Mouse (Mus musculus) embryo, embryonic 11 days (tissue): ENCODE data around the gene Mepe.

ENCODE experiments used
- DNase-seq: peaks from one replicate; pipeline ENCODE4 v3.0.0-alpha.2; 2015

Gene Mepe

GRCm38 (mm10) chr5:104325029-104325428 is at the start of gene Mepe:
Gene Mepe (plus strand): TSS chr5:104325329.
- no peak for DNase-seq

GRCm38 (mm10) chr5:104294201-104294600 is 30.9 kb upstream of the Mepe start:
- peak; percentile 48 for DNase-seq

- DNase-seq, result no peak
These were observed 26.1 kb upstream of the Mepe start, which contains the start of gene Ibsp for GRCm38 (mm10) chr5:104298994-104299393. Gene Ibsp (plus strand): TSS chr5:104299171.

GRCm38 (mm10) chr5:104314073-104314472 is 11.1 kb upstream of the Mepe start:
- no peak for DNase-seq

GRCm38 (mm10) chr5:104326884-104327283 is 1.8 kb downstream of the Mepe start:
- DNase-seq, result no peak

GRCm38 (mm10) chr5:104327389-104327788 is 2.3 kb downstream of the Mepe start:
- no peak for DNase-seq

GRCm38 (mm10) chr5:104327876-104328275 is 2.7 kb downstream of the Mepe start:
- DNase-seq, result no peak

- no peak for DNase-seq
These were observed 3.3 kb downstream of the Mepe start for GRCm38 (mm10) chr5:104328317-104328850.

GRCm38 (mm10) chr5:104329381-104329780 is 4.3 kb downstream of the Mepe start:
- DNase-seq, result no peak

GRCm38 (mm10) chr5:104330088-104330487 is 5.0 kb downstream of the Mepe start:
- no peak for DNase-seq

GRCm38 (mm10) chr5:104332296-104332695 is 7.2 kb downstream of the Mepe start:
- no peak for DNase-seq

GRCm38 (mm10) chr5:104333231-104333640 is 8.1 kb downstream of the Mepe start:
- peak; percentile 75 for DNase-seq

- DNase-seq, result no peak
These were observed 8.5 kb downstream of the Mepe start for GRCm38 (mm10) chr5:104333643-104334042.

GRCm38 (mm10) chr5:104334516-104334915 is 9.4 kb downstream of the Mepe start:
- DNase-seq, result no peak

- no peak for DNase-seq
These were observed 10.8 kb downstream of the Mepe start for GRCm38 (mm10) chr5:104335962-104336361.

GRCm38 (mm10) chr5:104337491-104337890 is 12.4 kb downstream of the Mepe start:
- DNase-seq, result no peak

- no peak for DNase-seq
These were observed 13.9 kb downstream of the Mepe start for GRCm38 (mm10) chr5:104339009-104339408.

- peak; percentile 83 for DNase-seq
These were observed 14.8 kb downstream of the Mepe start for GRCm38 (mm10) chr5:104339706-104340512.

- no peak for DNase-seq
These were observed 15.3 kb downstream of the Mepe start for GRCm38 (mm10) chr5:104340513-104340829.

- DNase-seq, result peak; percentile 38
These were observed 17.8 kb downstream of the Mepe start for GRCm38 (mm10) chr5:104342881-104343280.

GRCm38 (mm10) chr5:104344526-104345240 is 19.6 kb downstream of the Mepe start:
- DNase-seq, result peak; percentile 51

GRCm38 (mm10) chr5:104345241-104345630 is 20.1 kb downstream of the Mepe start:
- DNase-seq, result no peak

GRCm38 (mm10) chr5:104351041-104351440 is 25.9 kb downstream of the Mepe start:
- no peak for DNase-seq

- DNase-seq, result no peak
These were observed 26.7 kb downstream of the Mepe start for GRCm38 (mm10) chr5:104351874-104352273.
